Mouse (Mus musculus) brain, embryonic 14.5 days (tissue): ENCODE measurements around the gene Uaca.

Experiments used
- CTCF ChIP-seq: fragments of 200-500 bp; IDR thresholded peaks from 2 replicates; pipeline ENCODE4 v1.5.1; 2012; ENCODE audit warnings: inconsistent platforms, mild to moderate bottlenecking, moderate library complexity, borderline replicate concordance; ENCODE audit not compliant: insufficient read depth, insufficient read length; ENCODE audit errors: extremely low read depth
- POLR2A ChIP-seq: fragments of 200-500 bp; IDR thresholded peaks from 2 replicates; pipeline ENCODE4 v1.6.1; 2012; ENCODE audit warnings: mild to moderate bottlenecking, inconsistent platforms, borderline replicate concordance; ENCODE audit not compliant: poor library complexity, insufficient read depth, insufficient read length, severe bottlenecking; ENCODE audit errors: extremely low read depth

- TF ChIP-seq POLR2A (no peak), CTCF (no peak)
Measured at GRCm38 (mm10) chr9:60921831-60922230, 127.5 kb downstream of the Uaca start.
